Mouse (Mus musculus) small intestine, adult 2 months (tissue): Measurements from ENCODE around the gene Col28a1. TPM values are rescaled to one million over a fixed set of nuclear protein-coding genes. Genes with fewer than 3 reads are reported as not detected.

ENCODE experiments used
- H3K27ac ChIP-seq: fragments of 200-500 bp; 2 replicates; pipeline ENCODE4 v1.5.1; 2012; ENCODE audit warnings: low read depth, low read length, control low read depth, inconsistent platforms; ENCODE audit not compliant: insufficient read depth
- H3K27me3 ChIP-seq: fragments of 200-500 bp; 2 replicates; pipeline ENCODE4 v1.6.1; 2012; ENCODE audit warnings: mild to moderate bottlenecking, moderate library complexity, low read length, inconsistent platforms; ENCODE audit not compliant: control insufficient read depth, insufficient read depth
- H3K36me3 ChIP-seq: fragments of 200-500 bp; 2 replicates; pipeline ENCODE4 v1.6.1; 2012; ENCODE audit warnings: mild to moderate bottlenecking, low read length, control low read depth, inconsistent platforms; ENCODE audit not compliant: control insufficient read depth, insufficient read depth
- H3K4me1 ChIP-seq: fragments of 200-500 bp; 2 replicates; pipeline ENCODE4 v1.6.1; 2012; ENCODE audit warnings: low read length, inconsistent platforms, mixed read lengths; ENCODE audit not compliant: control insufficient read depth, insufficient read depth, insufficient read length
- H3K4me3 ChIP-seq: fragments of 200-500 bp; 2 replicates; pipeline ENCODE4 v1.5.1; 2012; ENCODE audit warnings: low read depth, mild to moderate bottlenecking, control low read depth, inconsistent platforms, low read length, moderate library complexity
- CTCF ChIP-seq: fragments of 200-500 bp; IDR thresholded peaks from 2 replicates; pipeline ENCODE4 v1.5.1; 2012; ENCODE audit warnings: low read depth, mild to moderate bottlenecking, control low read depth, inconsistent platforms, low read length, moderate library complexity, mixed read lengths; ENCODE audit not compliant: insufficient replicate concordance, insufficient read length; ENCODE audit errors: extremely low read depth
- POLR2A ChIP-seq: fragments of 200-500 bp; IDR thresholded peaks from 2 replicates; pipeline ENCODE4 v1.6.1; 2012; ENCODE audit warnings: low read depth, mild to moderate bottlenecking, control low read depth, inconsistent platforms, low read length, moderate library complexity
- WGBS: fragments of 180-500 bp; shearing (Covaris S2); methylation state at CpG from one replicate; pipeline ENCODE4 v1.1.7; 2018; 5-methylcytosine and 5-hydroxymethylcytosine counted together
- polyA plus RNA-seq: library from polyadenylated mRNA; depleted of rRNA; stranded (reverse); fragments of >200 nt; gene quantifications from 2 replicates; pipeline ENCODE4 v1.2.3, GENCODE M21; 2012

Gene Col28a1
- polyA plus RNA-seq, 1 experiment = 0.03 TPM

DNA sequence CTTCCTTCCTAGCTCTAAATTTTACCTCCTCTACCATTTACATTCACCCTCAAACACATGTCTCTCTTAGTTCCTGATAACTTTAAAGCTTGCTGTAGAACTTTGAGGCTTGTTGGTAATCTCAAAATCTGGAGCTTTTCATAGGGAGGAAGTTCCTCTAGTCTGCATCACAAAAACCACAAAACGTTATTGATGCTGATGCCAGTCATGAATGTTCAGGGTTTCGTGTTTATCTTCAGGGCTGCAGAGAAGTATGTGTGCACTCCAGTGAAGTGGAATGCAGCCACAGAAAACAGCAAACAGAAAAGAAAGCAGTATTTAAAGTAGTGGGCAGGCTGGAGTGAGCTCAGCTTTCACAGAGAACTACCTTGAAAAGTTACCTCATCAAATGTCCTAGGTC is 124.0 kb downstream of the Col28a1 start:
- no peaks in the 10 kb centered on the region for H3K4me1 ChIP-seq
- no peaks in the 10 kb centered on the region for H3K27me3 ChIP-seq
- no peaks in the 10 kb centered on the region for H3K36me3 ChIP-seq
- no peak overlapping the region for H3K27ac ChIP-seq
- WGBS = 32% methylated on average over 2 of the region's 2 CpGs
- H3K4me3 ChIP-seq = no peak overlapping the region
- no peak for TF ChIP-seq CTCF
- TF ChIP-seq POLR2A = no peak

GRCm38 (mm10) chr6:8067124-8067523 is 125.3 kb downstream of the Col28a1 start:
- Histone ChIP-seq H3K4me3 (no peak overlapping the region), H3K36me3 (no peaks in the 10 kb centered on the region), H3K27me3 (no peaks in the 10 kb centered on the region), H3K27ac (no peak overlapping the region), H3K4me1 (no peaks in the 10 kb centered on the region)
- TF ChIP-seq POLR2A = no peak
- TF ChIP-seq CTCF = no peak
- 71% methylated on average over 3 of the region's 3 CpGs for WGBS

- Histone ChIP-seq H3K4me1 (no peaks in the 10 kb centered on the region), H3K27me3 (no peaks in the 10 kb centered on the region), H3K36me3 (no peaks in the 10 kb centered on the region), H3K4me3 (no peak overlapping the region), H3K27ac (no peak overlapping the region)
- TF ChIP-seq CTCF (no peak), POLR2A (no peak)
- WGBS = 49% methylated on average over 3 of the region's 3 CpGs
Measured at GRCm38 (mm10) chr6:8066208-8066607, 126.2 kb downstream of the Col28a1 start.

DNA sequence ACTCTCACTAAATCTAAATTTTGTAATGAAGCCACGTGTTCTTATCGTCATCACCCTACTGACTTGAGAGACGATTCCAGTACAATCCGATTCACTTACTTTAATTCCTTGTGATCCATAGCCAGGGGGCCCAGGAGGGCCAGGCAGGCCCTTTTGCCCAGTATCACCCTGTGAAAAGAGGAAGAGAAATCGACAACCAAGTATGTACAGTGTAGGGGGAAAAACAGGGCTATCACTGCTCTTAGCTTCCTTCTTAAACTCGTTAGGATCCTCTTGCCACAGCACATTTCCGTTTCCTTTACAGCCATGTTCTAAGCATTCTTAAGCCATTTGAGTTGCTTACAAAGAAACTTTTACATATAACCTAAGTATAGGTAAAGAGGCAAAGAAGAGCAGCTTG is 133.2 kb downstream of the Col28a1 start:
- no peak for TF ChIP-seq POLR2A
- no peak for TF ChIP-seq CTCF
- Histone ChIP-seq H3K4me1 (no peaks in the 10 kb centered on the region), H3K36me3 (no peaks in the 10 kb centered on the region), H3K27ac (no peak overlapping the region), H3K27me3 (no peaks in the 10 kb centered on the region), H3K4me3 (no peak overlapping the region)
- WGBS = 82% methylated on average over 7 of the region's 7 CpGs

- TF ChIP-seq CTCF (no peak), POLR2A (no peak)
- 81% methylated on average over 2 of the region's 2 CpGs for WGBS
- H3K27ac ChIP-seq = no peak overlapping the region
Measured at GRCm38 (mm10) chr6:8048216-8048615, 144.2 kb downstream of the Col28a1 start.

GRCm38 (mm10) chr6:8046446-8046845 is 146.0 kb downstream of the Col28a1 start:
- no peak for TF ChIP-seq POLR2A
- TF ChIP-seq CTCF = no peak
- no peak overlapping the region for H3K4me3 ChIP-seq
- H3K27ac ChIP-seq = no peak overlapping the region
- H3K36me3 ChIP-seq = no peaks in the 10 kb centered on the region
- 31% methylated on average over 4 of the region's 4 CpGs for WGBS
- H3K4me1 ChIP-seq = no peaks in the 10 kb centered on the region
- H3K27me3 ChIP-seq = no peaks in the 10 kb centered on the region

More at GRCm38 (mm10) chr6:8048216-8048615, 144.2 kb downstream of the Col28a1 start:
- H3K36me3 ChIP-seq = no peaks in the 10 kb centered on the region
- H3K4me3 ChIP-seq = no peak overlapping the region
- no peaks in the 10 kb centered on the region for H3K27me3 ChIP-seq
- no peaks in the 10 kb centered on the region for H3K4me1 ChIP-seq

DNA sequence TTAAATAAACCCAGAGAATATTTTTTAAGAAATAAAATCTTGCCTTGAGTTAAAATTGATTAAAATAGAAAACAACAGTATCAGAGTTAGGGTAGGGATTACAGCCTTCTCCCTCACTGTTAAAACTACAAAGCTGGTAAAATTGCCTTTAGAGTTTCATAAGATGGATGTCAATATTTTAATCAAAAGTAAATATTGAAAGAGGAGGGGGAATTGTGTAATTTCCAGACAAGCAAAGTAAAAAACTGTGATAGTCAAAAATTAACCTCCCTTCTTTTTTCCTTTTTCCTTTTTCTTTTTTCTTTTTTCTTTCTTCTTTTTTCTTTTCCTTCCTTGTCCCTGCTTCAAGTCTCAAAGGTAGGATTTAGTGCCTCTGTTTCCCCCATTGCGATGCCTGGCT is 146.6 kb downstream of the Col28a1 start:
- H3K36me3 ChIP-seq = no peaks in the 10 kb centered on the region
- H3K27me3 ChIP-seq = no peaks in the 10 kb centered on the region
- H3K4me1 ChIP-seq = no peaks in the 10 kb centered on the region
- TF ChIP-seq CTCF = no peak
- TF ChIP-seq POLR2A = no peak
- WGBS = 64% methylated on average over 1 of the region's 1 CpGs
- H3K27ac ChIP-seq = no peak overlapping the region
- H3K4me3 ChIP-seq = no peak overlapping the region

DNA sequence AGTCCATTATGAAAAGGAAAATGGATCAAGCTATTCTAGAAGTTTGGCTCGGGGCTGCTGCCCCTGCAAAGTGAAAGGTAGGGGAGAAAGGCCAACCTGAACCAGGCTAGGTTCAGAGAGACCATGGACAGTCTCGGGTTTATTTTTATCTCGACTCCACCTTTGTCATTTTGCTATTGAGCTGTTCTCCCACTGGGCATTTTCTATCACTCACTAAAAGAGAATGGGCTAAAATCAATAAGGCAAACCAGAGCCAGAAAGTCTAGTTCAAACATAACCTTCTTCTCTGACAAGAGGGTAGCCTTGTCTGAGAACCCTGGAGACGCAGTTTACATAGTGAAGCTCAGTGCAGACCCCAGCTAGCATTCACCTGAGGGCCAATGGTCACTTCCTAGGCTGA is 163.7 kb downstream of the Col28a1 start:
- Histone ChIP-seq H3K27me3 (no peaks in the 10 kb centered on the region), H3K27ac (no peak overlapping the region), H3K4me3 (no peak overlapping the region), H3K36me3 (no peaks in the 10 kb centered on the region), H3K4me1 (peaks cover 11% of the 10 kb centered on the region; the same call in 1 of the 2 replicates)
- WGBS = 37% methylated on average over 4 of the region's 4 CpGs
- no peak for TF ChIP-seq CTCF
- no peak for TF ChIP-seq POLR2A
